Mouse (Mus musculus): ENCODE results near the gene Odf3l2. TPM values are rescaled to one million over a fixed set of nuclear protein-coding genes. Genes with fewer than 3 reads are reported as not detected.
A peak's percentile ranks its signal among the peaks of the same experiment; 100 is the strongest.

Gene Odf3l2
- total and polyA plus RNA-seq, 3 experiments, result not detected

DNA sequence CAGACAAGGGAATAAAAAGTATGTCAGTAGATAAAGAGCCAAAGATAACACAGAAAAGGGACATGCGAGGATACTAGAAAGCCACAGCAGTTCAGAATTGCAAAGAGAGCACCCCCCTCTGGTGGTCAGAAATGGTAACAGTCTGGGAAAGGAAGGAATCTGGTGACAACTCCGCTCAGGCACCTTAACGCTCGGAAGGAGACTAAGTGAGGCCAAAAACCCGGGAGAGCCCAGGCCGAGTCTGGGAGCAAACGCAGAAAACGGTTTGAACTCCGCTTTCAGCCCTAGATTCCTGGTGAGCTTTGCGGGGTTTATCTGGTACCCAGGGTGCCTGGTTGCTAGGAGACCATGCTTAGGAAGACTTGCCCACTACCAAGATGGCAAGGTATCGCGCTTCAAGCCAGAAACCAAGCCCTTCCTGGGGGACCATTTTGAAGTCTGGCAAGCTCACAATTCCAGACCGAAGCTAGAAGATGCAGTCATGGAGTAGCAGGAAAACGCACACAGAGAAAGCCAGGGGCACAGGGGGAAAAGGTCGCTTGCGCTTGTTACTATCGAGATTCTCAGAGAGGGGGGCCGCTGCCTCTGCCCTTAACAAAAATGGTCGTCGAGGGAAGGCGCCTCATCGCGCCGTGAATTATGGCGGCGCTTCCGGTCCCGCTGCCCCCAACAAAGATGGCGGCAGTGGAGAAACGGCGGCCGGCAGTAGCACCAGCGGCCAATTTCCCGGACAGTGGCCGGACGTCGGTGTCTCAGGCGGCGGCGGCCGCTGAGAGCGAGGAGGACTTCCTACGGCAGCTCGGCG, 23.4 kb upstream of the Odf3l2 start, which contains the start of gene Tpgs1 (continued):
- TF ChIP-seq NELFE (IDR thresholded peaks at IDR 0.05; ENCODE audit: low read depth, low read length) (peak; percentile 49; the same call in 1 of the 2 replicates), E2F4 (IDR thresholded peaks at IDR 0.05; ENCODE audit: borderline replicate concordance, low read depth, low read length) (peak; percentile 61; the same call in 1 of the 2 replicates), RCOR1 (IDR thresholded peaks at IDR 0.05; ENCODE audit: low read depth, low read length) (peak; percentile 95), ELF1 (IDR thresholded peaks at IDR 0.05; ENCODE audit: low read depth, low read length) (peak; percentile 70), ZC3H11A (IDR thresholded peaks at IDR 0.05; ENCODE audit: low read depth, low read length) (peak; percentile 41), USF2 (IDR thresholded peaks at IDR 0.05; ENCODE audit: borderline replicate concordance in 1 of 2, insufficient read depth in 1 of 2, low read depth in 1 of 2, low read length in 2 of 2) (no peak), MYB (IDR thresholded peaks at IDR 0.05; ENCODE audit: low read depth, low read length) (no peak), ZKSCAN1 (IDR thresholded peaks at IDR 0.05; ENCODE audit: low read depth, low read length) (no peak), ZMIZ1 (IDR thresholded peaks at IDR 0.05; ENCODE audit: low read depth, low read length) (no peak), UBTF (IDR thresholded peaks at IDR 0.05; ENCODE audit: borderline replicate concordance, insufficient read depth, low read depth, low read length) (no peak), KAT2A (conservative IDR thresholded peaks at IDR 0.05; ENCODE audit: low read depth, low read length) (peak; percentile 90), POLR2AphosphoS5 (IDR thresholded peaks at IDR 0.05; ENCODE audit: borderline replicate concordance, low read depth, low read length) (no peak), CHD1 (IDR thresholded peaks at IDR 0.05; ENCODE audit: low read depth, low read length) (no peak), MEF2A (IDR thresholded peaks at IDR 0.05; ENCODE audit: extremely low read depth, insufficient replicate concordance, low read depth, low read length, poor library complexity, severe bottlenecking) (no peak)

DNA sequence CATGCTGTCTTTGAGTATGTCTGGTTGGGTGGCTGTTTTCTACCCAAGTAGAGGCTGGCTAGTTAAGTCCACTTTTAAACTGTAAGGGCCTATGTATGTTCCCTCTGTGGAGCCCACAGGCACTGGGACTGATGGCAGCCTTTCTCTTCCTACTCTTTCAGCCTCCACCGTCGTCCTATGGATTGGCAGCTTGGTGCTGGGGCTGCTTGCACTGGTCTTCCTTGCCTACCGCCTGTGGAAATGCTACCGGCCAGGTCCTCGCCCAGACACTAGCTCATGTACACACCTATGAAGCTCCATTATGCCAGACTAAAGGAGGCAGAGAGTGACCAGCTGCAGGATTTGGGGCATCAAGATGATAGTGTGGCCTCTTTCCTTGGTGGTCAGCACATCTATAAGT, 22.5 kb upstream of the Odf3l2 start:
- Histone ChIP-seq H3K27me3 (ENCODE audit: control insufficient read depth in 1 of 2, insufficient read depth in 2 of 2, low read length in 2 of 2) (no peaks in the 10 kb centered on the region), H3K4me3 (ENCODE audit: control insufficient read depth in 1 of 2, insufficient read depth in 1 of 2, low read depth in 2 of 2, low read length in 2 of 2) (no peak overlapping the region), H3K27ac (ENCODE audit: control insufficient read depth, low read depth, low read length) (no peak overlapping the region), H3K4me1 (ENCODE audit: control insufficient read depth in 1 of 2, insufficient read depth in 2 of 2, low read length in 2 of 2) (peaks cover 0 to 9% of the 10 kb centered on the region in 2 experiments; a peak in 3 of 4 replicates), H3K9me3 (replicated peaks; ENCODE audit: insufficient read depth, low read length) (no peaks in the 10 kb centered on the region), H3K79me2 (ENCODE audit: control insufficient read depth, insufficient read depth, low read length, poor library complexity) (peaks cover 11% of the 10 kb centered on the region), H3K36me3 (ENCODE audit: control insufficient read depth in 1 of 2, insufficient read depth in 2 of 2, low read length in 2 of 2) (peaks cover 0 to 4% of the 10 kb centered on the region in 2 experiments; a peak in 1 of 4 replicates), H3K9ac (ENCODE audit: control insufficient read depth, low read depth, low read length, poor library complexity, severe bottlenecking) (no peak overlapping the region)
- DNase-seq (ENCODE audit: low read depth, low spot score), result no peak
- TF ChIP-seq POLR2A (IDR thresholded peaks at IDR 0.05; ENCODE audit: control insufficient read depth in 1 of 2, insufficient read depth in 1 of 2, low read depth in 1 of 2, low read length in 2 of 2, poor library complexity in 1 of 2) (no peak), ZNF384 (IDR thresholded peaks at IDR 0.05; ENCODE audit: low read depth, low read length) (no peak), CHD2 (IDR thresholded peaks at IDR 0.05; ENCODE audit: low read length) (no peak), NRF1 (IDR thresholded peaks at IDR 0.05; ENCODE audit: insufficient read depth, low read depth, low read length, poor library complexity, severe bottlenecking) (no peak), CTCF (IDR thresholded peaks at IDR 0.05 in 2 of 3, conservative IDR thresholded peaks at IDR 0.05 in 1 of 3; ENCODE audit: control insufficient read depth in 1 of 3, insufficient read depth in 1 of 3, low read depth in 2 of 3, low read length in 3 of 3, poor library complexity in 1 of 3, severe bottlenecking in 1 of 3) (no peak), MAX (IDR thresholded peaks at IDR 0.05; ENCODE audit: low read length) (no peak), TBP (IDR thresholded peaks at IDR 0.05; ENCODE audit: low read depth, low read length) (no peak), GATA1 (IDR thresholded peaks at IDR 0.05; ENCODE audit: low read depth, low read length) (no peak), GABPA (IDR thresholded peaks at IDR 0.05; ENCODE audit: low read depth, low read length) (no peak), UBTF (IDR thresholded peaks at IDR 0.05; ENCODE audit: borderline replicate concordance, insufficient read depth, low read depth, low read length) (no peak), CHD1 (IDR thresholded peaks at IDR 0.05; ENCODE audit: low read depth, low read length) (no peak)

Measured in MEL (cell line).